Mouse (Mus musculus): ENCODE data around the gene Wscd2.

GRCm38 (mm10) chr5:113506779-113507178 is 16.6 kb downstream of the Wscd2 start:
- TF ChIP-seq CTCF (IDR thresholded peaks at IDR 0.05; ENCODE audit: low read depth) (no peak), EP300 (IDR thresholded peaks at IDR 0.05; ENCODE audit: low read depth) (no peak)
